Mouse (Mus musculus) kidney, adult 2 months (tissue): ENCODE measurements around the gene Wnt2.

ENCODE experiments used
- CTCF ChIP-seq: fragments of 200-500 bp; conservative IDR thresholded peaks from 2 replicates; pipeline ENCODE4 v1.5.1; 2011; ENCODE audit warnings: low read depth, mild to moderate bottlenecking, control low read depth, low read length, moderate library complexity, mixed read lengths; ENCODE audit not compliant: insufficient read depth, insufficient read length
- POLR2A ChIP-seq: fragments of 200-500 bp; IDR thresholded peaks from one replicate; pipeline ENCODE4 v1.6.1; 2011; ENCODE audit warnings: low read depth, low read length, control low read depth

DNA sequence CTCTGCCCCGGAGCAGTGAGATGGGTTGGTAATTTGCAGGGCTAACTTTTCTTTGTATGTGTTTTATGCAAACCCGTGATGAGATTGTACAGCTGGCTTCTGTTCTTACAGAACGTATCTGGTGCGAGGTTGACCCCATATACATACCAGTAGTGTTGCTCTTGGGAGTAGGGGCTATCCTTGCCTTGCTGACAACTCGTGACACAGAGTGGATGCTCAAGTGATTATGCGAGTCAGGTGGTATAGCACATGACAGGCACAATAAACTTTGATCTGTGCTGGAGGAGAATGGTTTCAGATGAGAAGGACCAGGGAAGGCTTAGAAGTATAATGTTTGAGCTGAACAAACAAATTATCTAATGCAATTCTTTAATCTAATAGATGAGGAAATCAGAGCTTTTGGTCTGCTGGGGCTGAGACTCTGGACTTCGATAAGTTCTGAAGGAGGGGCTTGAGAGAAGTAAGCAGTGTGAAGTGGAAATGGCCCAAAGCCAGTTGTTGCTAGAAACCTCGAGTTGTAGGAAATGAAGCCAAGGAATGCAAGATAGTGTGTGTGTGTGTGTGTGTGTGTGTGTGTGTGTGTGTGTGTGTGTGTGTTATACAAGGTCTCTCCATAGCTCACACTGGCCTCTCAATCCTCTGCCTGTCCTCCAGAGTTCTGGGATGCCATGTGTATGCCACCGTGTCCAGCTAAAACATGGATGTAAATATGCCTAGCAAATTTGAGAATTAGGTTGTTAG, 86.3 kb downstream of the Wnt2 start:
- TF ChIP-seq CTCF (no peak), POLR2A (no peak)
